Mouse (Mus musculus) layer of hippocampus, postnatal 10 days (tissue): ENCODE measurements around the gene Ube2g2. TPM values are rescaled to one million over a fixed set of nuclear protein-coding genes. Genes with fewer than 3 reads are reported as not detected.

Experiments used
- DNase-seq, 2 experiments: peaks; one replicate each; pipeline ENCODE4 v3.0.0; 2021; ENCODE audit warnings: low spot score in 2 of 2
- total RNA-seq, 2 experiments: library from RNA; stranded (reverse); gene quantifications; 2 replicates each; pipeline ENCODE4 v1.2.3; 2021

The Ube2g2 gene
- total RNA-seq, 2 experiments from 2014 or later = 46.6 to 54.3 TPM

- peak; percentile 95 to 97 for DNase-seq
These were observed 15.9 kb upstream of the Ube2g2 start, which contains the start of the genes Sumo3 and Gm49325 for GRCm38 (mm10) chr10:77605908-77606826. Gene Sumo3, plus strand, starts transcription at chr10:77606097. Gene Gm49325, plus strand, starts transcription at chr10:77606197.

GRCm38 (mm10) chr10:77606855-77607254, 15.2 kb upstream of the Ube2g2 start:
- DNase-seq = no peak

- no peak for DNase-seq
These were observed 14.6 kb upstream of the Ube2g2 start for GRCm38 (mm10) chr10:77607441-77607840.

- no peak for DNase-seq
These were observed 13.5 kb upstream of the Ube2g2 start for GRCm38 (mm10) chr10:77608589-77608988.

GRCm38 (mm10) chr10:77610221-77610961, 11.7 kb upstream of the Ube2g2 start:
- no peak for DNase-seq

GRCm38 (mm10) chr10:77613409-77613808, 8.7 kb upstream of the Ube2g2 start:
- no peak for DNase-seq

GRCm38 (mm10) chr10:77615647-77616046, 6.4 kb upstream of the Ube2g2 start:
- no peak for DNase-seq

- no peak for DNase-seq
These were observed 5.9 kb upstream of the Ube2g2 start for GRCm38 (mm10) chr10:77616166-77616565.

GRCm38 (mm10) chr10:77616926-77617325, 5.1 kb upstream of the Ube2g2 start:
- no peak for DNase-seq

- DNase-seq = no peak
These were observed 529 bp upstream of the Ube2g2 start for GRCm38 (mm10) chr10:77621546-77621945.

- DNase-seq = peak; percentile 55 to 58
These were observed 1.0 kb downstream of the Ube2g2 start for GRCm38 (mm10) chr10:77623069-77623492.

- no peak for DNase-seq
These were observed 1.7 kb downstream of the Ube2g2 start for GRCm38 (mm10) chr10:77623639-77624400.

- no peak for DNase-seq
These were observed 2.5 kb downstream of the Ube2g2 start for GRCm38 (mm10) chr10:77624570-77624995.

GRCm38 (mm10) chr10:77626036-77626435, 4.0 kb downstream of the Ube2g2 start:
- DNase-seq = no peak

- DNase-seq = no peak
These were observed 4.5 kb downstream of the Ube2g2 start for GRCm38 (mm10) chr10:77626591-77626990.

GRCm38 (mm10) chr10:77627497-77627896, 5.4 kb downstream of the Ube2g2 start:
- peak; percentile 89 to 92 for DNase-seq

GRCm38 (mm10) chr10:77629163-77629562, 7.1 kb downstream of the Ube2g2 start:
- DNase-seq = no peak

- DNase-seq = no peak
These were observed 7.9 kb downstream of the Ube2g2 start for GRCm38 (mm10) chr10:77629970-77630369.

GRCm38 (mm10) chr10:77634016-77634415, 11.9 kb downstream of the Ube2g2 start:
- no peak for DNase-seq

- DNase-seq = no peak
These were observed 12.6 kb downstream of the Ube2g2 start for GRCm38 (mm10) chr10:77634452-77635231.
